Mouse (Mus musculus): ENCODE results near the gene Alpk1. TPM values are rescaled to one million over a fixed set of nuclear protein-coding genes. Genes with fewer than 3 reads are reported as not detected.

Gene Alpk1
- polyA plus RNA-seq, 2 experiments = 0.19 to 0.59 TPM

DNA sequence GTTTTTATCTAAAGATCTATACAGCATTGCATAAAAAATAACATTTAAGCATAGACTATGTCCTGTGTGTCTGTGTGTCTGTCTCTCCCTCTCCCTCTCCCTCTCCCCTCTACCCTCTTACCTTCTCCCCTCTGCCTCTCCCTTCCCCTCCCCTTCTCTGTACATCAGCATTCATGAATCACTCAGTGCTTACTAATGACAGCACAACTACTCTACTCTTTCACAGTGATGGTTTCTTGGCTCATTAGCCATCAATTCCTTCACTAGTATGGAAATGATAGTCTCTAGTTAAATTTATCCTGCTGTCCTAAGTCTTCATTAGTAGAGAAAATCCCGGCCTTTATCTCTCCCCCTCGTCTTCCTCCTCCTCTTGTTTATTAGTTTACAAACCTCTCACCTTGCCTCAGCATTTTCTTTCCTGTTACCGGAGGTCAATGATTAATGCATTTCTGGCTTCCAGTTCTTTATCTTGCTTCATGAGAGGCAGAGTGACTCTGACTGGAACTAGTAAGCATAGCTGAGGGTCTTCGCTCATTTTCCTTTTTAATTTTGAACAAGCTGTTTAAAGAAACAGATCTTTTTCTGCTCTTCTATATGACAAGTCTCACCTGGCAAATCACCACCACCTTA, 79.0 kb downstream of the Alpk1 start:
- Histone ChIP-seq H3K36me3 (replicated peaks; ENCODE audit: control insufficient read depth, insufficient read depth, low read depth) (no peaks in the 10 kb centered on the region), H3K4me1 (replicated peaks; ENCODE audit: control insufficient read depth in 2 of 2, insufficient read depth in 2 of 2, low read length in 1 of 2) (no peaks in the 10 kb centered on the region), H3K27ac (no peak overlapping the region), H3K9ac (replicated peaks) (no peak overlapping the region), H3K4me3 (ENCODE audit: insufficient read depth in 1 of 2, low read depth in 2 of 2, low read length in 2 of 2) (no peak overlapping the region), H3K4me2 (ENCODE audit: low read depth) (no peak overlapping the region), H3K27me3 (ENCODE audit: control insufficient read depth, insufficient read depth, low read length) (no peaks in the 10 kb centered on the region), H3K9me3 (ENCODE audit: control insufficient read depth, low read length) (no peaks in the 10 kb centered on the region)
- no peak for TF ChIP-seq EP300 (IDR thresholded peaks at IDR 0.05; ENCODE audit: low read depth)
- WGBS (ENCODE audit: insufficient replicate concordance) = 54% methylated on average over 4 of the region's 4 CpGs
- DNase-seq (ENCODE audit: low read depth in 3 of 3, low spot score in 3 of 3) = no peak
- no peak for ATAC-seq (ENCODE audit: insufficient read depth)

DNA sequence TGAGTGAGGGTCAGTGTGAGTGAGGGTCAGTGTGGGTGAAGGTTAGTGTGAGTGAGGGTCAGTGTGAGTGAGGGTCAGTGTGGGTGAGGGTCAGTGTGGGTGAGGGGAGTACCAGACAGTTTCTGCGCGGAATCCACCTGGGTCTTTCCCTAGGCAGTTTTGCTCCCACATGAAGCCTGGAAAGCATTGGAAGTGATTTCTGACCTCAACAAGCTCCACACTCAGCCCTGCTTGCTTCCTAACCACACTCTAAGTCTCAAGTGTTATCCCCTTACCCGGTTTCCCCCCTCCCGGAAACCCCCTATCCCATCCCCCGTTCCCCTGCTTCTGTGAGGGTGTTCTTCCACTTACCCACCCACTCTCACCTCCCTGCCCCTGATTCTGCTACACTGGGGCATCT, 81.7 kb downstream of the Alpk1 start:
- 65% methylated on average over 5 of the region's 5 CpGs for WGBS (ENCODE audit: insufficient replicate concordance)
- Histone ChIP-seq H3K36me3 (replicated peaks; ENCODE audit: control insufficient read depth, insufficient read depth, low read depth) (no peaks in the 10 kb centered on the region), H3K9me3 (ENCODE audit: control insufficient read depth, low read length) (no peaks in the 10 kb centered on the region), H3K27ac (no peak overlapping the region), H3K4me3 (ENCODE audit: insufficient read depth in 1 of 2, low read depth in 2 of 2, low read length in 2 of 2) (no peak overlapping the region), H3K9ac (replicated peaks) (no peak overlapping the region), H3K4me1 (replicated peaks; ENCODE audit: control insufficient read depth in 2 of 2, insufficient read depth in 2 of 2, low read length in 1 of 2) (no peaks in the 10 kb centered on the region), H3K27me3 (ENCODE audit: control insufficient read depth, insufficient read depth, low read length) (peaks cover 13% of the 10 kb centered on the region), H3K4me2 (ENCODE audit: low read depth) (no peak overlapping the region)
- no peak for ATAC-seq (ENCODE audit: insufficient read depth)
- no peak for DNase-seq (ENCODE audit: low read depth in 3 of 3, low spot score in 3 of 3)
- no peak for TF ChIP-seq CTCF (IDR thresholded peaks at IDR 0.05; ENCODE audit: low read depth)
- TF ChIP-seq EP300 (IDR thresholded peaks at IDR 0.05; ENCODE audit: low read depth) = no peak

DNA sequence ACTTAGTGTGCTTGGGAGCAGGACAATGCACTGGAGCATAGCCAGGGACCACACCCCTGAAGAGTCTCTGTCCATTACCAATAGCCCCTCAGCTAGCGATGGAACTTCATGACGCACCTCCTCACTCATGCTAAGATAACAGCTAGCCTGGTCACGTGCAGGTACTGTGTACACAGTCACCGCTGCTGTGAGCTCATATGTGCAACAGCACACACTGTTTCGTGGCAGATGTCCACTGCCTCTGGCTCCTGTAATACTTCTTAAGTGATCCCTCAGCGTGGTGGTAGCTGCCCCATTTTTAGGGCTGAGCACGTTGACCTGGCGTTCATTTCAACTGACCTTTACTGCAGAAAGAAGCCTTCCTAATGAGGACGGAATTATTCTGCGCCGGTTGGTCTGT, 83.8 kb downstream of the Alpk1 start:
- no peak for ATAC-seq (ENCODE audit: insufficient read depth)

DNA sequence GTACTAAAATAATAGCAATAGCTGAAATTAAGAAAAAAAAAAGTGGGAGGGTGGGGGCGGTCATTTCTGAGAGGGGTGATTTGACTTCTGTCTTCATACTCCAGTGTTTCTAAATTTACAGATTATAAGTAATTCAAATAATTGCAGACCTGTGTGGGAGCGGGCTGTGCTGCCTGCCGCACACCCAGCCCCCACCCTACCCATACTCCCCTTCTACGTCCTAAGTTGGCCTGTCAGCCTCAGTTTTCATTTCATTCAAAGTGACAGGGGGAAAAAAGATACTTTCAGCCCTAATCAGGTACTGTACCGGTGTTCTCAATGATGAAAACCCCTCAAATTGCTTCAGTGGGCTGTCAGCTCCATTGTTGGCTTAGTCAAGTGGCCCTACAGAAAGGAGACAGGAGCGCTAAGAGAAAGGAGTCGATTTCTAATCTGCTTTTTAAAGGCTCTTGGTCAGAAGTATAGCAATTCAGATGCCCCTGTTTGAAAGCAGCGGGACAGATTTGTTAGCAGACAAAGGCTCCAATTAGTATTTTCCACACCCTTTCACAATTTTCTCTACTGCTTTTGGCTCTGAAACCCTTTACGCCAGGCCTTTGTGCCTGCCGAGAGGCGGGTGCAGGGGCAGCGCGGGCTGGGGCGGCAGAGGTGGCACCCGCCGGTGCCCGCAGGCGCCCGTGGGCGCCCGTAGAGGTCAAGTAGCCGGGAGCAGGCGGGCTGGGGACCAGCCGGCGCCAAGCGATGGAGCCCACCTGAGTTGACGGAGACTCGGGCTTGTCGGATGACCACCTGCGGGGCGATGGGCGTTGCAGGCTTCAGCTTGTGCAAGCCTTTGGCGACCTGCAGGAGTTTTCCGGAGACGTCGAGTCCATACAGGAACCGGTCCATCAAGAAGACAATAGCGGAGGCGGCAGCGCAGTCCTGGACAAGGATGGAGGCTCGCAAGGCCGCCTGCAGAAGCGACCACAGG, 85.2 kb downstream of the Alpk1 start:
- Histone ChIP-seq H3K27ac (no peak overlapping the region), H3K36me3 (replicated peaks; ENCODE audit: control insufficient read depth, insufficient read depth, low read depth) (no peaks in the 10 kb centered on the region), H3K27me3 (ENCODE audit: control insufficient read depth, insufficient read depth, low read length) (peaks cover 13% of the 10 kb centered on the region), H3K4me1 (replicated peaks; ENCODE audit: control insufficient read depth in 2 of 2, insufficient read depth in 2 of 2, low read length in 1 of 2) (no peaks in the 10 kb centered on the region), H3K9me3 (ENCODE audit: control insufficient read depth, low read length) (no peaks in the 10 kb centered on the region), H3K4me3 (ENCODE audit: insufficient read depth in 1 of 2, low read depth in 2 of 2, low read length in 2 of 2) (no peak overlapping the region), H3K9ac (replicated peaks) (no peak overlapping the region), H3K4me2 (ENCODE audit: low read depth) (no peak overlapping the region)
- ATAC-seq (ENCODE audit: insufficient read depth) = no peak
- TF ChIP-seq EP300 (IDR thresholded peaks at IDR 0.05; ENCODE audit: low read depth) (no peak), CTCF (IDR thresholded peaks at IDR 0.05; ENCODE audit: low read depth) (no peak)
- WGBS (ENCODE audit: insufficient replicate concordance) = 16% methylated on average over 43 of the region's 43 CpGs
- no peak for DNase-seq (ENCODE audit: low read depth in 3 of 3, low spot score in 3 of 3)

More for the DNA sequence above, 83.8 kb downstream of the Alpk1 start:
- Histone ChIP-seq H3K27me3 (ENCODE audit: control insufficient read depth, insufficient read depth, low read length) (peaks cover 13% of the 10 kb centered on the region), H3K9me3 (ENCODE audit: control insufficient read depth, low read length) (no peaks in the 10 kb centered on the region), H3K27ac (no peak overlapping the region), H3K4me2 (ENCODE audit: low read depth) (no peak overlapping the region), H3K4me1 (replicated peaks; ENCODE audit: control insufficient read depth in 2 of 2, insufficient read depth in 2 of 2, low read length in 1 of 2) (no peaks in the 10 kb centered on the region), H3K9ac (replicated peaks) (no peak overlapping the region), H3K36me3 (replicated peaks; ENCODE audit: control insufficient read depth, insufficient read depth, low read depth) (no peaks in the 10 kb centered on the region), H3K4me3 (ENCODE audit: insufficient read depth in 1 of 2, low read depth in 2 of 2, low read length in 2 of 2) (no peak overlapping the region)
- TF ChIP-seq EP300 (IDR thresholded peaks at IDR 0.05; ENCODE audit: low read depth) (no peak), CTCF (IDR thresholded peaks at IDR 0.05; ENCODE audit: low read depth) (no peak)
- no peak for DNase-seq (ENCODE audit: low read depth in 3 of 3, low spot score in 3 of 3)
- WGBS (ENCODE audit: insufficient replicate concordance) = 68% methylated on average over 11 of the region's 11 CpGs

DNA sequence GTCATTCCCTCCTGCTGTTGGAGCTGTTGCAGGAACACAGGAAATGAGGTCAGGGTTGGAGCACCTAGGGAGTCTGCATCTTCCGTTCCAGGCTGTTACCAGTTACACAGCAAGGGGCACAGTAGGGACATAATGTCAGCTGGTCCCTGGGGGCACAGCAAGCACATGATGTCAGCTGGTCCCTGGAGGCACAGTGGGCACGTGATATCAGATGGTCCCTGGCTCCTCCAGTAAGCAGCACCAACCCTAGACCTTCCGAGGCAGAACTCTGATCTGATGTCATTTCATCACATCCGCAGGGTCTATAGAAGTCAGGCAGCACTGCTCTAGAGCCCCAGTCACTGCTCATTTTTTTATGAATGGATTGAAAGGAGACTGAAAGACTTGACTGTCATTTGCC, 89.1 kb downstream of the Alpk1 start:
- Histone ChIP-seq H3K9me3 (ENCODE audit: control insufficient read depth, low read length) (no peaks in the 10 kb centered on the region), H3K9ac (replicated peaks) (no peak overlapping the region), H3K4me2 (ENCODE audit: low read depth) (no peak overlapping the region), H3K27ac (no peak overlapping the region), H3K36me3 (replicated peaks; ENCODE audit: control insufficient read depth, insufficient read depth, low read depth) (no peaks in the 10 kb centered on the region), H3K4me3 (ENCODE audit: insufficient read depth in 1 of 2, low read depth in 2 of 2, low read length in 2 of 2) (no peak overlapping the region), H3K4me1 (replicated peaks; ENCODE audit: control insufficient read depth in 2 of 2, insufficient read depth in 2 of 2, low read length in 1 of 2) (no peaks in the 10 kb centered on the region), H3K27me3 (ENCODE audit: control insufficient read depth, insufficient read depth, low read length) (peaks cover 13% of the 10 kb centered on the region)
- DNase-seq (ENCODE audit: low read depth in 3 of 3, low spot score in 3 of 3) (no peak), ATAC-seq (ENCODE audit: insufficient read depth) (no peak)
- TF ChIP-seq EP300 (IDR thresholded peaks at IDR 0.05; ENCODE audit: low read depth) (no peak), CTCF (IDR thresholded peaks at IDR 0.05; ENCODE audit: low read depth) (no peak)
- WGBS (ENCODE audit: insufficient replicate concordance) = 57% methylated on average over 4 of the region's 4 CpGs

Measured in liver, embryonic 14.5 days (tissue).